Mouse (Mus musculus): ENCODE results near the gene Krt18.
"Not testable (repeated sequence)": the region's sequence is repeated elsewhere in the genome, so short reads cannot be mapped to it uniquely, and the experiment has no call there.

The Krt18 gene

DNA sequence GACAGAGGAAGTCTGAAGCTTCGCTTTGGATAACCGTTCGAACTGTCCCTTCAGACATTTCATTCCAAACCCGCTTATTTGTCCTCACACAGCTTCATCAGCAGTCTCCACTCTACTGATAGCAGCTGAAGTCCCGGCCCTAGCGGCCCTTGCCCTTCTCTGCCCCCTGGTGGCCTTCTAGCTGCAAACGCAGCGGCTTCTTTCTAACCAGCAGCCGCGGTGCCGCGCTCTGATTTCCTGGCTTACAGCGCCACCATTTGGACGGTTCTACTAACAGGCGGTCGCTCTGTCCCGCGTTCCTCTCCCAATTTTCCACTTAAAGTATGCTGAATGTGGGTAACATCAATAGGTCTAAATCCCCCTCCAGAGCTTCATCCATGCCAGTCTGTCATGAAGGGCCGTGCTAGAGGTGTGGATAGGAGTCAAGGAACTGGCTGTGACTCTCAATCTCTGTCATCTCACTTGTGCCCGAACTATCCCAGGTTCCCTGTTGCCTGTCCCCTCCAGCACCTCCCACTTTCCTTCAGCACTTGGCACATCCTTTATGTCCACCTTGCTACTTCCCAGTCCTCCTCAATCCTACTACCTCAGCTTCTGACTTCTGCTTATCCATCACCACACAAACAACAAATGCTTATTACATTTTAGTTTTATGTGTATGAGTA, 37.8 kb downstream of the Krt18 start:
- DNase-seq (ENCODE audit: low read depth, low spot score): peak; percentile 95

DNA sequence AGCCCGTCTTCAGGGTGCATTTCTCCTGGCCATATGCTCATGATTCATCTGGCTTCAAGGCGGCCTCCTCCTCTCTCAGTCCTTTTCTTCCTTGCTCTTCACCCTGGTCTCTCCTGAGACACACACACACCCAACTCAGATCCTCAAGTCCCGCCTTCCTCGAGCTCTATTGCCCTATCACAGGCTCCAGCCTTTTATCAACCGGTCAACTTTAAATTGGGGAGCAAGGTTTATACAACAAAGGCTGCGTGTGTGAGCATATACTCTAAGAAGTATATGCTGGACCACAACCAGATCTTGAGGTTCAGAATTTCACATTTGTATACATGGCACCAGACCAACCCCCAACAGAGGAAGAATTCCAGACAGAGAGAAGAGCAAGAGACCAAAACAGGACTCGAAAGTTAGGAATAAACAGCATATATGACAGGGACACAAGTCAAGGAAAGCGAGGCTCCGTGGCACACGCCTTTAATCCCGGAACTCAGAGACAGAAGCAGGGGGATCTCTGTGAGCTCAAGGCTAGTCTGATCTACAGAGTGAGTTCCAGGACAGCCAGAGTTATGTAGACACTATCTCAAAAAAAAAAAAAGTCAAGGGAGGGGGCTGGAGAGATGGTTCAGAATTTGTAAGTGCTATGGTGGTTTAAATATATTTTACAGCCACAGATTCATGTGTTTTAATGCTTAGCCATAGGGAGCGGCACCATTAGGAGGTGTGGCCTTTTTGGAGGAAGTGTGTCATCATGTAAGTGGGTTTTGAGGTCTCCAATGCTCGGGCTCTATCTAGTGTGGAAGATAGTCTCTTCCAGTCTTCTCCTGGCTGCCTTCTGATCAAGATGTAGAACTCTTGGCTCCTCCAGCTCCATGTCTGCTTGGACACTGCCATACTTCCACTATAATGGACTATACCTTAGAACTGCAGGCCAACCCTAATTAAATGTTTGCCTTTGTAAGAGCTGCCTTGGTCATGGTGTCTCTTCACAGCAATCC, 42.8 kb downstream of the Krt18 start:
- DNase-seq (ENCODE audit: low read depth, low spot score): no peak

DNA sequence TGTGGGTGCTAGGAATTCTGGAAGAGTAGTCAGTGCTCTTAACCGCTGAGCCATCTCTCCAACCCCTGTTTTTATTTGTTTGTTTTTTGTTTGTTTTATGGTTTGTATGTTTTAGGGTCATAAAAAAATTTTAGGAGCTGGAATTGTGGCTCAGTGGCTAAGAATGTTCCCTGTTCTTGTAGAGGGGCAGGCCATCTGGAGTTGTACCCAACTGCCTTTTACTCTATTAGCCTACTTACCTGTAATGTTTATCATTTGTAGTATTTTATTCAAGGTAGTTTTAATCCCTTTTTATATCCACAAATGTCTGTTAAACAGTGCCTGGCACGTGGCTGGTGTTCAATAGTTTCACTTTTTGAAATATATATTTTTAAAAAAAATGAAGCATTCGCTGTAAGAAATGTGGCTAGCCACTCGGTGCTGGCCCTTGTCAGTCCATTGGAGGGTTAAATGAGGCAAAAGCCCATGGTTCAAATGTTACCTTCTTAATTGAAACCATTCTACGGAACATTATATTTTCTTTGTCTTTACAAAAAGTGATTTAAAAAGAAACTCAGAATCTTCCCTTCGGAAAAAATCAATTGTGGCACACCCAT, 45.1 kb downstream of the Krt18 start:
- DNase-seq (ENCODE audit: low read depth, low spot score): no peak

DNA sequence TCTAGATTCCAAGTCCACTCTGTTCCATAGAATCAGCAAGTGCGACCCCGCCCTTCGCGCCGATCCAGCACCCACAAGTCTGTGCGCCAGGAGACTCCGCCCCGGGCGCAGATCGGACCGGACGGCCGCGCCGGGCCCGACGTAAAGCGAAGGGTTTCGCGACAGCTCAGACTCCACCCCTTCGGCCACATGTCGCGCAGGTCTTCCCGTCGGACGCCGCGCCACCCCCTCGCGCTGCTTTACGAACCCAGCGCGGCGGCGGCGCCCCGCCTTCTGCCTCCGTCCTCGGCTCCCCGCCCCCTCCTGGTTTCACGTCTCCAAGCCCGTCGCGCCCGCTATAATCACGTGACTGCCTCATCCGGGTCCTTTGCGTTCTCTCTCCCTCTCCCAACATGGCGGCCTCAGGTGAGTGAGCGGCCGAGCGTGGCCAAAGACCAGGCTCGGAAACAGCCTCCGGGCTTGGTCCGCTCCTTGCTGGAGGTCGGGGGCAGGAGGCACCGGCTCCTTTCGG, 45.6 kb downstream of the Krt18 start, which contains the start of gene Eif4b:
Eif4b (plus strand) TSS at position 215 of the 511 bp plus-strand sequence.
- DNase-seq (ENCODE audit: low read depth, low spot score): peak; percentile 100

DNA sequence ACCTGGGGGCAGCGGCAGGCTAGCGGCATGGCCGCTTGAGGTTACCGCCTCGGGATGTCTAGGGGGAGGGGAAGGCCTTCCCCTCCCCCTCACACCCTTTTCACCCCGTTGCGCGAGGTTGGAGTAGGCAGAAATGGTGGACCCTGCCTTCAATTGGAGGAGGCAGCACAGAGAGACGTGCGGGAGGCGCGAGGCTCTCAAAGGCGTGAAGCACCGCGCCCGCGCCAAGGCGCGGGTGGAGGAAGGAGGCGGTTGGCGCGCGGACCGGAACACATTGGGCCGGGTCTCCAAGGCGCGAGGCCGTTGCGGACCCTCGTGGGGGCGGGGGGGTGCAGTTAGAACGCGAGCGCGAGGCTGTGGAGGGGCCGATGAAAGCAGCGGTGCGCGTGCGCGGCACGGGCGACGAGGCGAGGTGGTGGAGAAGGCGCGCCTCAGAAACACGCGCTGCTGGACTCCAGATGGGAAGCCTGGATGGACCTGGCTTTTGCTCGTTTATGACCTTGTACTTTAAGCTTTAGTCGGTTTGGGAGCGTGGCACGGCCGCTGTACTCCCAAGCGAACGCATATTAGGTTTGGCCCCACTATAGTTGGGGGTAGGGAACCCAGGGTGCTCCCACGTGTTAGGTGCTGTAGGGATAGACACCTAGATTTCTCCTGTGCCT, 46.2 kb downstream of the Krt18 start:
- DNase-seq (ENCODE audit: low read depth, low spot score): peak; percentile 73

DNA sequence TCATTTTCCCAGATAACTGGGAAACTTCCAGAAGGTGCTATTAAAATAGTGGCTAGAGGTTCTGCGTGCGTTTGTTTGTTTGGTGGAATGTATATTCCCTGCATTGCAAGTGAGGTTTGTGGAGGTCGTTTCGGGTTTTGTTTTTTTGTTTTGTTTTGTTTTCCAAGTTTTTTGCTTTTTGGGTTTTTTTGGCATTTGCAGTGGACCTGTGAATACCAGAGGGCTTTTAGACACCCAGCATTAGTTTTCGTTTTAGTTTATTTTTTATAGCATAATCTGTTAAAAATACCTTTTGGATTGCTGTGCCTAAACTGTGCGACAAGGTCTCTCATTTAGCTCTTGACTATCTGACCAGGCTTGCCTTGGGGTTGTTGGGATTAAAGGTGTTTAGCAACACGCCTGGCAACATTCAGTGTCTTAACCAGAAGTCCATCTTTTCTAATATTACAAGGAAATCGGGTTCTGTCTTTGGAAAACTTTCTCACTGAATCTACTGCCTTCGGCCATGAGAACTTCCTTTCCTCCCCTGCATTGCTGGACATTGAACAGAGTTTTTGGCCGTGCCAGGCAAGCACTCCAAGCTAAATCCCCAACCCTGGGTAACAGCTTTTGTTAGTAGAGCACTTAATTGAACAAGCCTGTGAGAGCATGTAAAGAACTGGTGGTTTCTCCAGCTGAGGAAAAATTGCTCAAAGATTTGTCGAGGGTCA, 47.1 kb downstream of the Krt18 start:
- DNase-seq (ENCODE audit: low read depth, low spot score): no peak

DNA sequence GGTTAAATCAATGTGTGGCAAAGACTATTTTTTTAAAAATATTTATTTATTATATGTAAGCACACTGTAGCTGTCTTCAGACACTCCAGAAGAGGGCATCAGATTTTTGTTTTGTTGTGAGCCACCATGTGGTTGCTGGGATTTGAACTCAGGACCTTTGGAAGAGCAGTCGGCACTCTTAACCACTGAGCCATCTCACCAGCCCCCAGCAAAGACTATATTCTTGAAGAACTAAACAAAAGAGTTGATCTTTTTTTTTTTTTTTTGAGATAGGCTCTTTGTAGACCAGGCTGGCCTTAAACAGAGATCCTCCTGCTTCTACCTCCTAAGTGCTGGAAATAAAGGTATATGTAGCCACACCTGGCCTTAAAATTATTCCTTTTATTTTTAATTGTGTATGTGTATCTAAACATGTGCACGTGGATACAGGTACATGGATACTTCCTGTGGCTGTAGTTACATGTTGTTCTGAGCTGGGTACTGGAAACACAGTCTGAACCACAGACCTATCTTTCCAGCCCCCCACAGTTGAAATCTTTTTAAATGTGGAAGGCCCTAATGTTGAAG, 49.2 kb downstream of the Krt18 start:
- no peak for DNase-seq (ENCODE audit: low read depth, low spot score)

DNA sequence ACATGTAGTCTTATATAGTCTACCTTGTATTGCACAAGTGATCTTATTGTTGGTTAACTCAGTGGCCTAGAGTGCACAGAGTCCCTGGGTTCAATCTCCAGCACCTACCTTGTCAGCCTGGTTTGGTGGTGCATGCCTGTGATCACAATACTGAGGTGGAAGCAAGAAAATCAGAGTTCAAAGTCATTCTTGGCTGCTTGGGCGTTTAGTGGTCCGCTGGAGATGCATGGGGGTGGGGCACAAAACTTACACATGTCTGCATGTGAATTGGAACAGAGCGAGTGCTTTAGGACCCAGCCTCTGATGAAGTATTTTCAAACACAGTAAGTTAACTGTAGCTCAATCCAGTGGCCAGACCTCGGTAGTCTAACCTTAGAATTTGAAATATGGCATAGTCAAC, 51.2 kb downstream of the Krt18 start:
- no peak for DNase-seq (ENCODE audit: low read depth, low spot score)

DNA sequence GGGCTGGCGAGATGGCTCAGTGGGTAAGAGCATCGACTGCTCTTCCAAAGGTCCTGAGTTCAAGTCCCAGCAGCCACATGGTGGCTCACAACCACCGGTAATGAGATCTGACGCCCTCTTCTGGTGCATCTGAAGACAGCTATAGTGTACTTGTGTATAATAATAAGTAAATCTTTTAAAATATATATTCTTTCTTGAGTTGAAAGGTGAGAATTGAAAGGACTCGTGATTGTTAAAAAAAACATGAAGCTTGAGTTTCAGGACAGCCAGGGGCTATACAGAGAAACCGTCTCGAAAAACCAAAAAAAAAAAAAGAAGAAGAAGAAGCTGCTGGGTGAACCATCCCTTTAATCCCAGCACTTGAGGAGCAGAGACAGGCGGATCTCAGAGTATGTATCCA, 51.9 kb downstream of the Krt18 start:
- DNase-seq (ENCODE audit: low read depth, low spot score): not testable (repeated sequence)

DNA sequence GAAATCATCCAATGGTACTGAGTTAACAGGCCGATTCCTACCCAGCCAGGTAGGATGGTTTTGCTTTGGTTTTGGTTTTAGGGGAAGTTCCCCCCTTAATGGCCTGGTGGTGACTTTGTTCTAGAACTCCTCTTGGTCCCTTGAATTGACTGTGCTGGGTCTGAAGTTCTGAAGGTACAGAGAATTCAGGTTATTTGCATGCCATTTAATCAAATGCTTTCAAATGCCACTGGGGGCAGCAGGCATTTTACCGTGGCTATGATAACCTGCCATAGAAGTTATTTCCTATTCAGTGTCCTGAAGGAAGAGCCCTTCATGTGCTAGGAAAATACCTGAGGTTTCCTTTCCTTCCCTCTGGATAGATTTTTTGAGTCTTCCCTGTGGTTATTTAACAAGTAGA, 52.4 kb downstream of the Krt18 start:
- DNase-seq (ENCODE audit: low read depth, low spot score): no peak

Measured in CD4-positive, CD25-positive, alpha-beta regulatory T cell, adult 2 months (primary cell).